Mouse (Mus musculus) liver, adult 2 months (tissue): ENCODE measurements around the gene Slc4a8. TPM values are rescaled to one million over a fixed set of nuclear protein-coding genes. Genes with fewer than 3 reads are reported as not detected.

Experiments
- DNase-seq: peaks from one replicate; pipeline ENCODE4 v3.0.0-alpha.2; 2011; ENCODE audit warnings: low read depth, low spot score; ENCODE audit errors: extremely low read depth
- H3K27ac ChIP-seq: fragments of 200-500 bp; replicated peaks from 2 replicates; pipeline ENCODE4 v1.5.1; 2012; ENCODE audit warnings: low read depth, mild to moderate bottlenecking, control low read depth, inconsistent platforms, low read length; ENCODE audit not compliant: insufficient read depth
- H3K27me3 ChIP-seq: fragments of 200-500 bp; 2 replicates; pipeline ENCODE4 v1.6.1; 2012; ENCODE audit warnings: mild to moderate bottlenecking, moderate library complexity, low read length, inconsistent platforms; ENCODE audit not compliant: control insufficient read depth, insufficient read depth
- H3K36me3 ChIP-seq: fragments of 200-500 bp; 2 replicates; pipeline ENCODE4 v1.6.1; 2012; ENCODE audit warnings: low read length, inconsistent platforms; ENCODE audit not compliant: control insufficient read depth, insufficient read depth
- H3K4me1 ChIP-seq: fragments of 200-500 bp; 2 replicates; pipeline ENCODE4 v1.6.1; 2011; ENCODE audit warnings: low read length; ENCODE audit not compliant: control insufficient read depth, insufficient read depth
- H3K4me3 ChIP-seq: fragments of 200-500 bp; 2 replicates; pipeline ENCODE4 v1.5.1; 2011; ENCODE audit warnings: low read depth, mild to moderate bottlenecking, control low read depth, low read length, moderate library complexity; ENCODE audit not compliant: insufficient read depth
- H3K79me2 ChIP-seq: fragments of 200-500 bp; 2 replicates; pipeline ENCODE4 v1.6.1; 2012; ENCODE audit warnings: inconsistent platforms, mild to moderate bottlenecking, low read length, moderate library complexity; ENCODE audit not compliant: control insufficient read depth, insufficient read depth
- H3K9ac ChIP-seq: fragments of 200-500 bp; 2 replicates; pipeline ENCODE4 v1.6.1; 2012; ENCODE audit warnings: low read depth, mild to moderate bottlenecking, control low read depth, inconsistent platforms, low read length
- CTCF ChIP-seq: fragments of 200-500 bp; IDR thresholded peaks from 2 replicates; pipeline ENCODE4 v1.5.1; 2011; ENCODE audit warnings: low read depth, low read length, control low read depth
- POLR2A ChIP-seq: fragments of 200-500 bp; IDR thresholded peaks from 2 replicates; pipeline ENCODE4 v1.6.1; 2011; ENCODE audit warnings: low read length, control low read depth; ENCODE audit not compliant: insufficient read depth; ENCODE audit errors: extremely low read depth
- WGBS: fragments of 180-500 bp; shearing (Covaris S2); methylation state at CpG from one replicate; pipeline ENCODE4 v1.1.7; 2018; 5-methylcytosine and 5-hydroxymethylcytosine counted together
- polyA plus RNA-seq: library from polyadenylated mRNA; depleted of rRNA; stranded (reverse); fragments of >200 nt; gene quantifications from 2 replicates; pipeline ENCODE4 v1.2.3, GENCODE M21; 2012
- total RNA-seq: library from RNA; depleted of rRNA; stranded (reverse); fragments of >200 nt; gene quantifications from 2 replicates; pipeline ENCODE4 v1.2.3, GENCODE M21; 2014

Gene Slc4a8
- total and polyA plus RNA-seq, 2 experiments, result 0.16 to 0.18 TPM

GRCm38 (mm10) chr15:100735095-100735952 lies 26.2 kb upstream of the Slc4a8 start:
- peak; percentile 24 for DNase-seq
- Histone ChIP-seq H3K27me3 (no peaks in the 10 kb centered on the region), H3K4me1 (no peaks in the 10 kb centered on the region), H3K4me3 (no peak overlapping the region), H3K79me2 (no peaks in the 10 kb centered on the region), H3K27ac (no peak overlapping the region), H3K36me3 (no peaks in the 10 kb centered on the region), H3K9ac (no peak overlapping the region)
- WGBS, result 88% methylated on average over 14 of the region's 15 CpGs
- TF ChIP-seq CTCF (no peak), POLR2A (no peak)

- H3K9ac ChIP-seq, result no peak overlapping the region
- no peak overlapping the region for H3K4me3 ChIP-seq
- H3K27ac ChIP-seq, result no peak overlapping the region
- H3K4me1 ChIP-seq, result no peaks in the 10 kb centered on the region
- 81% methylated on average over 9 of the region's 9 CpGs for WGBS
- no peaks in the 10 kb centered on the region for H3K79me2 ChIP-seq
- no peaks in the 10 kb centered on the region for H3K27me3 ChIP-seq
- H3K36me3 ChIP-seq, result no peaks in the 10 kb centered on the region
- DNase-seq, result no peak
- TF ChIP-seq POLR2A (no peak), CTCF (no peak)
Measured at GRCm38 (mm10) chr15:100735953-100736300, 25.6 kb upstream of the Slc4a8 start.

GRCm38 (mm10) chr15:100737667-100738066 lies 23.9 kb upstream of the Slc4a8 start:
- no peak overlapping the region for H3K9ac ChIP-seq
- H3K36me3 ChIP-seq, result no peaks in the 10 kb centered on the region
- no peaks in the 10 kb centered on the region for H3K4me1 ChIP-seq
- H3K27me3 ChIP-seq, result no peaks in the 10 kb centered on the region
- H3K27ac ChIP-seq, result peak overlapping the region; percentile 14; the same call in 1 of the 2 replicates
- no peak for TF ChIP-seq CTCF
- no peak for TF ChIP-seq POLR2A
- DNase-seq, result peak; percentile 51
- no peaks in the 10 kb centered on the region for H3K79me2 ChIP-seq
- 87% methylated on average over 3 of the region's 3 CpGs for WGBS
- no peak overlapping the region for H3K4me3 ChIP-seq

DNA sequence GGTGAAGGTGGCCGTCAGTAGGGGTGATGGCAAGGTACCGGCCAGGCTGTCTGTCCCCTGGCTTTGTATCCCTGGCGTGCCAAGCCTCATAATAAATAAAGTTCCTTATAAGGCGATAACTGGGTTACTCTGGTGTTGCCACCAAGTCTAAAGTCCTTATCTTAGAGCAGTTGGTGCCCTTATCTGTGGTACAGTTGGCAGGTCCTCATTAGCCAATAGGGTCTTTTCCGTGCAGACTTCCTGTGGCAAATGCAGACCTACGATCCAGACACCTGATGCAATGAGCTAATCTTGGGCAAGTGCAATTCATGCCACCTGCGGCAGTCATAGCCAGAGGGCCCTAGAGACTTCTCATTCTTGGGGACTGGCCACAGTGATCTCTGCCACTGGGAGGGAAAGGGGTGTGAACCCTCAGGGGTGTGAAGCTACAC lies 23.2 kb upstream of the Slc4a8 start:
- no peaks in the 10 kb centered on the region for H3K4me1 ChIP-seq
- DNase-seq, result no peak
- no peak overlapping the region for H3K9ac ChIP-seq
- H3K27me3 ChIP-seq, result no peaks in the 10 kb centered on the region
- H3K36me3 ChIP-seq, result no peaks in the 10 kb centered on the region
- 82% methylated on average over 7 of the region's 7 CpGs for WGBS
- H3K79me2 ChIP-seq, result no peaks in the 10 kb centered on the region
- H3K27ac ChIP-seq, result no peak overlapping the region
- TF ChIP-seq CTCF, result no peak
- no peak for TF ChIP-seq POLR2A
- no peak overlapping the region for H3K4me3 ChIP-seq

DNA sequence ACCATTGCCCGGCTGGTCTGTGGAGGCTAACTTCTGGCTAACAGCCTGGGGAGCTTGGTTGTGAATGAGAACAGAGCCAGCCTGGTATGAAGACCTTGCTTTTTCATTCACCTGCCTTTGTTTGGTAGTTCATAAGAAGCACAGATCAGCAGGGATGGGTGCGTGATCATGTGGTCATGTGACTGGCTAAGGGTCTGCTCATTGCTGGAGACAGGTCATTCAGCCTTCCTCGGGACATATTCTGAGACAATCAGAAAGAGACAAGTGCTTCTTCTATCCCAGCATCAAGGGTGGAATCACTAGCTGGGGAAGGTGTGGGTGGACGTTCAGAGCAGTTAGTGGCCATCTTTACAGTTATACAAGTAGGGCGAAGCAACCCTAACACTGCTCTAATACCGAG lies 22.1 kb upstream of the Slc4a8 start:
- Histone ChIP-seq H3K79me2 (no peaks in the 10 kb centered on the region), H3K36me3 (no peaks in the 10 kb centered on the region), H3K27me3 (no peaks in the 10 kb centered on the region), H3K9ac (no peak overlapping the region), H3K4me1 (no peaks in the 10 kb centered on the region), H3K4me3 (no peak overlapping the region), H3K27ac (no peak overlapping the region)
- TF ChIP-seq CTCF (no peak), POLR2A (no peak)
- 81% methylated on average over 6 of the region's 6 CpGs for WGBS
- no peak for DNase-seq

GRCm38 (mm10) chr15:100743238-100743637 lies 18.3 kb upstream of the Slc4a8 start:
- H3K4me1 ChIP-seq, result no peaks in the 10 kb centered on the region
- H3K9ac ChIP-seq, result no peak overlapping the region
- no peak overlapping the region for H3K27ac ChIP-seq
- no peaks in the 10 kb centered on the region for H3K79me2 ChIP-seq
- no peak overlapping the region for H3K4me3 ChIP-seq
- WGBS, result 91% methylated on average over 6 of the region's 6 CpGs
- no peak for TF ChIP-seq POLR2A
- no peak for TF ChIP-seq CTCF
- H3K36me3 ChIP-seq, result no peaks in the 10 kb centered on the region
- H3K27me3 ChIP-seq, result no peaks in the 10 kb centered on the region
- no peak for DNase-seq
